Mouse (Mus musculus) fat pad, adult 2 months (tissue): ENCODE data around the gene Gm45208.
"Not testable (repeated sequence)": the region's sequence is repeated elsewhere in the genome, so short reads cannot be mapped to it uniquely, and the experiment has no call there.

ENCODE experiments used
- DNase-seq: peaks from one replicate; pipeline ENCODE4 v3.0.0-alpha.2; 2011; ENCODE audit warnings: low read depth, low spot score; ENCODE audit errors: extremely low read depth

The Gm45208 gene

GRCm38 (mm10) chrX:7725841-7726240 lies 3.8 kb downstream of the Gm45208 start:
- DNase-seq = no peak

DNA sequence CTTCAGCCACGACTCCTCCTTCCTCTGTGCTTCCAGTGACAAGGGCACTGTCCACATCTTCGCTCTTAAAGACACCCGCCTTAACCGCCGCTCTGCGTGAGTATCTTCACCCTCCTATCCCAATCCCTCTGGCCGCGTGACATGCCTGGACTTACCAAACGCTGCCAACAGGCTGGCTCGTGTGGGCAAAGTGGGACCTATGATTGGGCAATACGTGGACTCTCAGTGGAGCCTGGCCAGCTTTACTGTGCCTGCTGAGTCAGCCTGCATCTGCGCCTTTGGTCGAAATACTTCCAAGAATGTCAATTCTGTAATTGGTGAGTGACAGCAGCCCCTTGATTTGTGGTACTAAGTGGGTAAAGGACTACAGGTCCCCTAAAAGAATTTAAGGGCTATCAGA lies 5.1 kb downstream of the Gm45208 start:
- DNase-seq = no peak

DNA sequence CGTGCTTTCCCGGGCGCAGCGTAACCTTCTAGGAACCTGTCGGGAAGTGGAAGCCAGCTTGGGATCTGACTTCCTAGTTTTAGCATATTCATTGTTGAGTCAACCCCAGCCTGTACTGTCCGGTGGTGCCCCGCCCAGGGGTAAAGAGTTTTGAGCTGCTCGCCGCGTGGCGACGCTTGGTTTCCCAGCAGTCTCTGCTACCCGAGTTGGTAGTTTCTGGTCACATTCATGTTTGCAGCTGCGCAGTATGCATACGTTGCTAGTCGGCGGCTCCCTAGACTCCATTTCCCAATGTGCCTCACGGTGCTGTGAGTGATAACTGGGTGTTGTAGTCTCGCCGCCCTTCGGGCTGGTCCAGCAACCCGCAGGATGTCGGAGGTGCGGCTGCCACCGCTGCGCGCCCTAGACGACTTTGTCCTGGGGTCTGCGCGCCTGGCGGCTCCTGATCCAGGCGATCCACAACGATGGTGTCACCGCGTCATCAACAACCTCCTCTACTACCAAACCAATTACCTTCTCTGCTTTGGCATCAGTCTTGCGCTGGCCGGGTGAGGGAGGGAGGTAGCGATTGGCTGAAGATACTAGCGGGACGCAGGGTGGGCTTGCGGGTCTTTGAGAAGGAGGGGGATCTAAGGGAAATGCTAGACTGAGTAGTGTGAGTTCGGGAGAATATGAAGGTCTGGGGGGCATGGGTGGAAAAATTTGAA lies 6.3 kb downstream of the Gm45208 start, which contains the start of gene Praf2:
TSS of gene Praf2 (plus strand) at position 225 of the 707 bp plus-strand sequence.
- no peak for DNase-seq

- DNase-seq = no peak
These were observed 6.8 kb downstream of the Gm45208 start for GRCm38 (mm10) chrX:7728922-7729265.

DNA sequence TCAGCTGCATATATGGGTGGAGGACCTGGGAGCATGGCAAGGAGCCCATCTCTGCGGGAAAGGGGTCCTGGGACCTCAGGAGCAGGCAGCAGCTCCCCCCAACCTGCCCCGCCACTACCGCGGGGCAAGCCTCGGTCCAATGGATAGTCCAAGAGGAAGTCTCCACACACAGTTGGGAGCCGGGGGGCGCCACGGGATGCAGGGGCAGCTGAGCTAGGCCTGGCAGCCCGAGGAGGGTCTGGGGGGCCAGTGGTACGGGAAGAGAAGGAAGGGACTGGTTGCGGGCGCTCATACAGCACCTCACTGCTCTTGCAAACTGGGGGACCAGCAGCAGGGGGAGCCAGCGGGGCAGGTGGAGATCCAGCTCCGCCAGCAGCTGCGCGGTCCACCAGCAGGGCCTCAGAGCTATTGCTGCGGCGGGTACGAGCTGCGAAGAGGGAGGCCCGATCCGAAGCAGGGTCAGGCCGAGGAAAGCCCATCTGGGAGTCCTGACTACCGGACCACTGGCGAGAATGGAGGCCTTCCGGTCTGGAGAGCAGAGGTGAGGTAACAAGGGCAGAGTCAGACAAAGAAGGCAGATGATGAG lies 11.6 kb downstream of the Gm45208 start:
- DNase-seq = no peak

DNA sequence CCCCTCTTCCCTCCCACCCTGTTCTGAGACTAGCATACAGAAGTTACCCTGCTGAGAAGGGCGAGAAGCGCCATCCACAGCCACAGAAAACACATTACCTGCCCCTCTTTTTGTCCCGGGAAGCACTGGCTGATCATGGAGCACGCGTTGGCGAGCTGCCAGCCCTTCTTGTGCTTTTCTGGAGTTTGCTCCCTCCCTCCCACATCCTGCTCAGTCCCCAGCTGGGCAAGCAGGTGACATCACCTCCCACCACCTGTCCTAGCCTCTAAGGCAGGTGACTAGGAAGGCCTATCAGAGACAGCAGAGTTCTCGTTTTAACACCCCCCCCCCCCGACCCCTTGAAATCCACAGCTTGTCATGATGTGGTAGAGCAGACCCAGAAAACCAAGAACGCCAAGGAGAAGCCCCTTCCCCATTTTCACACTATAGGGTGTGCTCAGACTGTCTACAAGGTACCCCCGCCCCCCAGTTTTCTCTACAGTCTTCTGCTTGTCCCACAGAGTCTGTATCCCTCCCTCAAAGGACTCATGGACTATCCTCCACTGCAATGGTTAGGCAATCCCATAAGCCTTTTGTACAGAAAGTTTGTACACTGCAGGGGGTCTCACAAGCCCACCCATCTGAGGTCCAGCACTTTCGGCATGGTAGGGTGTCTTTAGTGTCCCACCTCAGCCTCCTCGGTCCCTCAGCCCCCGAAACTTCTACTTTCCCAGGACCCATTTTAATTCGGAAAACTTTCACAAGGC lies 17.5 kb downstream of the Gm45208 start:
- no peak for DNase-seq

DNA sequence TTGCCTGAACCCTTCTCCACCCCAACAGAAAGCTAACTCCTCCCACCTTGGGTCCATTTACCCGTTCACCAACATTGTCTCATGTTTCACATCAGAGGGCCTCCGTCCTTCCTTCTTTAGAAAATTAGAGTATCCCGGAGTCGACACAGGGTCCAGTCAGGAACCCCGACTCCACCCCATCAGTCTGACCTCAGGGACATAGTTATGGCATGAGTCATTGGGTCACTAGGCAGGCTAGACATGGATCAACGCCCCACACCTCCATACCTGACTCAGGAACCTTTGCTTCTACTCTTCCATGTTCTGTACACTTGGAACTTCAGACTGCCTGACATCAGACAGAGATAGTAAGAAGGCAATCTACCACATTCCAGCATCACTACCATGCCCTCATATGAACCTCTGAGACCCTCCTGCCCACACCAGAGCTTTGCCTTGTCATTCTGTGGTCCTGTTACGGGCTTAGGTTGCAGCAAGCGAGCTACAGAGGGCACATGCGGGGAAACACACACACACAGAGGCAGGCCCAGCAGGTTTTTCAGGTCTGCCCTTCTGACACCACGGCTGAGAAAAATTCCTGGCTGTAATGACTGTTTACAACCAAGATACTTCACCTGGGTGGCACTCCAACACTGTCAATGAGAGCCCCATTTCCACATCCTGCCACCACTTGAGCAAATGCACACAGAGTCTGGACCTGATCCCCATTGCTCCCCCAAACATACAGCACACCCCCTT lies 18.2 kb downstream of the Gm45208 start:
- no peak for DNase-seq

DNA sequence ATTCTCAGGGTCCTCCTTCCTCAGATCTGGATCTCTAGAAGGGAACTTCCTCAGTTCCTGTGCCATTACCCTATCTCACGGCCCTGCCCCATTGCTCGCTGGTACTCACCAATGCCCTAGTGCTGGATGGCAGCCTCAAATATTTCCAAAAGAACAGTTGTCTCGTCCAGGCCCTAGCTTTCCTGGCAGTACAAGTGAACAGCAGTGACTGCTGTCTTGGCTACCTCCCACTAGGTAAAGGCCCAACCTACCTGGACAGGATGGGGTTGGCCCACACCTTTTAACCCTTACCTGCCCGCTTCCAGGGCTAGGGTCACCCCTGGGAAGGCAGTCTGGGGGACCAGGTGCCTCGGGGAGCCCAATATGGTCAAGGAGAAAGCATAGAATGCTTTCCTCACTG lies 19.1 kb downstream of the Gm45208 start:
- no peak for DNase-seq

DNA sequence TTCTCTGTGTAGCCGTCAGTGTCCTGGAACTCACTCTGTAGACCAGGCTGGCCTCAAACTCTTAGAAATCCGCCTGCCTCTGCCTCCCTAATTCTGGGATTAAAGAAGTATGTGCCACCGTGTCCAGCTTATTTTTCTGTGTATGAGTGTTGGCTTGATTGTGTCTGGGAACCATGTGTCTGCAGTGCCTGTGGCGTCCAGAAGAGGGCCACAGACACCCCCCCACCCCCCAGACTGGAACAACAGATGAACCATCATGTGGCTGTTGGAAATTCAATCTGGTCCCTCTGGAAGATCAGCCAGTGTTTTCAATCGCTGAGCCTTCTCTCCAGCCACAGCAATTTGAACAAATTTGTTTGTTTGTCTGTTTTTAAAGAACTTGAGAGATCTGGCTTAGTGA lies 21.4 kb downstream of the Gm45208 start:
- no peak for DNase-seq

DNA sequence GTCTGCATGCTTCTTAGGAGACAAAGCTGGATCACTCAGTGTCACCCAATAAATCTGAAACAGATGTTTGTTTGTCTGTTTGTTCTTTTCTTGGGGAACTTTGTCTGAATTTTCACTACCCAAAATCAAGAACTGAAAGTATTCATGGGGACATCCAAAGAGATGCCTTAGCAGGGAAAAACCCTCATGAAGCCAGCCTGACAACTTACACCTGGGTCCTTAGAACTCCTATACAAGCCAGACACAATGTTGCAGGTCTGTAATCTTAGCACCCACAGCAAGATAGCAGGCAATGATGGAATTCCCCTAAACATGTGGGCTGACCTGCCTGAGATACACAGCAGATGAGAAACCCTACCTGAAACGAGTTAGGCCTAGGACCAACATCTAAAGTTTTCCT lies 22.9 kb downstream of the Gm45208 start:
- DNase-seq = no peak

GRCm38 (mm10) chrX:7745429-7745828 lies 23.4 kb downstream of the Gm45208 start:
- no peak for DNase-seq

GRCm38 (mm10) chrX:7750432-7751116 lies 28.5 kb downstream of the Gm45208 start, which contains the start of gene Ccdc120:
TSS of gene Ccdc120 (minus strand) at chrX:7750905.
- no peak for DNase-seq

DNA sequence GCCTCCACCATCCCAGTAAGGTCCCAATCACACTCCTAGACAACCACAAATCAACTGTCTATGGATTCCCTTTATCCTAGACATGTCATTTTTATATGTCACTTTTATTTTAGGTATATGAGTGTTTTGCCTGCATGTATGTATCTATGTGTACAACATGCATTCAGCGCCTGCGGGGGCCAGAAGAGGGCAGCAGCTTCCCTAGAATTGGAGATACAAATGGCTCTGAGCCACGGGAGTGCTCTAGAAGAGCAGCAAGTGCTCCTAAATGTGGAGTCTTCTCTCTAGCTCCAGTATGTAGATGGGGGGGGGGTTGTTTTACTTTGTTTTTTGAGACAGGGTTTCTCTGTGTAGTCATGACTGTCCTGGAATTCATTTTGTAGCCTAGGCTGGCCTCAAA lies 31.6 kb downstream of the Gm45208 start:
- DNase-seq = not testable (repeated sequence)

GRCm38 (mm10) chrX:7762137-7762920 lies 40.3 kb downstream of the Gm45208 start, which contains the start of gene Tfe3:
TSS of gene Tfe3 (plus strand) at chrX:7762560.
- DNase-seq = no peak

GRCm38 (mm10) chrX:7762921-7763197 lies 40.8 kb downstream of the Gm45208 start:
- no peak for DNase-seq

DNA sequence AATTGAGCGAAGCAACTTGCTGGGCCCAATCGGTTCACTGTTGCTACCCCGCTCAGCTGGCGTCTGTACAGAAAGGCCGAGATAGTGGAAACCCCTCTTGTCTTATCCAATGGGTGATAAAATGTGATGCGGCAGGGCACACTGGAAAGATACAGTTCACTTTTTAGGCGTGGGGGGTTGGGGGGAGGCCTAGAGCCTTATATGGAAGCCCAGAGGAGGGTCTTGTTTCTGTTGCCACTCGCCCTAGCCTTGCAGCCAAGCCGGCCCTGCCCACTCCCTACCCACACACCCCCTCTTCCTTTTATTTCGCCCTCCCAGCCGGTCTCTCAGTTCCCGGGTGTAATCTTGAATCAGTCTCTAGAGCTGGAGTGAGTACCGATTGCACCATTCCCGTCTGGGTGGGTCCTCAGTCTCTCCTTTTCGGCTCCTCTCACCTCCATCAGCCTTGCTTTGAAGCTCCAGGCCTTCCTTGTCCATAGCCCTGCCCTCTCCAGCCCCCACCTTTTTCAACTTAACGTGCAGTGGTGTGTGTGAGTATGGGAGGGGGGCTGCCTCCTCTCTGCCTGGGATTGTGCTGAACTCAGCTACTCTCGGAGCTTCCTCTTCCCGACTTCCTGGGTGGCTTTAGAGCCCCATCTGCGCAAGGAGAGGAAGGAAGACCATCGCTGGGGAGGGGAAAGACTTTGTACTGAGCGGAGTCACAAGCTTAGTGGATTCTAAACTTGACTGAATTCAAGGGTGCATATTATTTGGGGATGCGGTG lies 41.8 kb downstream of the Gm45208 start:
- no peak for DNase-seq

GRCm38 (mm10) chrX:7764657-7765280 lies 42.7 kb downstream of the Gm45208 start:
- no peak for DNase-seq

- DNase-seq = no peak
These were observed 43.2 kb downstream of the Gm45208 start for GRCm38 (mm10) chrX:7765281-7765670.

DNA sequence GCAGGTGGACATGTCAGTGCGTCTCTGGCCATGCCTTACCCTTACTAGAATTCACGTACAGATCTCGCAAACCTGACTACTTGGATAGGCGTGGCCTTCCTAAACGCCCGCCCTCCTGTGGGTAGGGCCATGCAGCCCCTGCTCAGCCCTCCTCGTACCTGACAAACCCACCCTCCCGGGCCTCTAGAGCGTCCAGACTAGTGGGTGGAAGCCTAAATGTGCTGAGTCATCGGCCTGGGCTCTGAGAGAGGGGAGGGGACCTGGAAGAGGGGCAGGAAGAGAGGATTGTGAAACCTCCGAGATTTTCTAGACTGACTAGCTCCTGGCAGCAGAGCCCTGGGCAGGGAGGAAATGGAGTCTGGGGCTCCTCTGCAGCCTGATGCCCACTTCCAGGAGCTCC lies 43.7 kb downstream of the Gm45208 start:
- no peak for DNase-seq
